Mouse (Mus musculus): ENCODE measurements at regions not wholly inside any gene's neighbourhood (a gene's known extent, or its start where the extent isn't known, plus 50 kb on each side); places are given as distances from the start of the nearest gene placed in this dataset.
A peak's percentile ranks its signal among the peaks of the same experiment; 100 is the strongest.

- DNase-seq, result peak; percentile 82 to 87
- intact Hi-C loops (cut with DNase I), result loop anchor here (1.0 to 5.0 kb wide), 2 partner anchors 786 to 1040 kb away; no protein-coding TSS in a partner anchor
Measured at GRCm38 (mm10) chr2:169061520-169061919, 106.1 kb upstream of the Zfp64 start.

DNA sequence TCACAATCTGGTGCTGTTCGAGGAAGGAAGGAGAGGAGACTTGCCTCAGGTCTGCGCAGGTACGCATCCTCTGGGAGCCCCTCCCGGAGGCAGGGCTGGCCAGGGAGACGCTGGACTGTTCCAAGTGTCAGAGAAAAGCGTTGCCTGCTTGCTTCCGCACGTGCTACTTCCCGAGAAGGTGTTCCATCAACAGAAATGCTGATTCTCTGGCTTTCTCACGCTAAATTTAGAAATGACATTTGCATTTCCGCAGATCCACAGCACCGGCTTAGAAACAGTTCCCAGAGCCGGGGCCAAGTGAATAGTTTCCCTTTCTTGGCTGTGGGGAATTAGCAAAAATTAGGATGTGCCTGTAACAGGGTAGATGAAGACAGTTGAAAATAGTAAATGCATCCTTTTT is 105.1 kb upstream of the Zfp64 start:
- intact Hi-C loops (cut with DNase I), result loop anchor here (5.0 kb wide), 1 partner anchor 787 kb away; no protein-coding TSS in a partner anchor
- peak in 1 of 2 experiments; percentile 4 for DNase-seq

- intact Hi-C loops (cut with DNase I), result loop anchor here (10.0 kb wide), 1 partner anchor 567 kb away; no protein-coding TSS in a partner anchor
- DNase-seq, result no peak
Measured at GRCm38 (mm10) chr2:169057831-169058230, 102.4 kb upstream of the Zfp64 start.

- intact Hi-C loops (cut with DNase I), result loop anchor here (10.0 kb wide), 1 partner anchor 575 kb away; no protein-coding TSS in a partner anchor
- DNase-seq, result no peak
Measured at GRCm38 (mm10) chr2:169049947-169050346, 94.6 kb upstream of the Zfp64 start.

DNA sequence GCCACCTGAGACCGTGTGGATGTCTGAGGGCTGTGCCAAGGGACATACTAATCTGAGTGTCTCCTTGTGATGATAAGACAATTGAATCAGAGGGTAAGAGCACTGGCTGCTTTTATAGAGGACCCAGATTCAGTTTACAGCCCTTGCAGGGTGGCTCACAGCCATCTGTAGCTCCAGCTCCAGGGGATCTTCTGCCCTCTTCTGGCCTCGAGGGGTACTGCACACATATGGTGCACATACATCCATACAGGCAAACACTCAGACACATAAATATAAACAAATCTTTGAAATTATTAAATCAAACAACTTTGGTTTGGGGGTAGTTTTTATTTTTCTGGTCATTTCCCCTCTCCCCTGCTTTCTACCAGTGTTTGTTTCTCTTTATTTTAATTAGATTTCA is 86.4 kb upstream of the Zfp64 start:
- intact Hi-C loops (cut with DNase I), result no loop called here
- DNase-seq, result no peak

DNA sequence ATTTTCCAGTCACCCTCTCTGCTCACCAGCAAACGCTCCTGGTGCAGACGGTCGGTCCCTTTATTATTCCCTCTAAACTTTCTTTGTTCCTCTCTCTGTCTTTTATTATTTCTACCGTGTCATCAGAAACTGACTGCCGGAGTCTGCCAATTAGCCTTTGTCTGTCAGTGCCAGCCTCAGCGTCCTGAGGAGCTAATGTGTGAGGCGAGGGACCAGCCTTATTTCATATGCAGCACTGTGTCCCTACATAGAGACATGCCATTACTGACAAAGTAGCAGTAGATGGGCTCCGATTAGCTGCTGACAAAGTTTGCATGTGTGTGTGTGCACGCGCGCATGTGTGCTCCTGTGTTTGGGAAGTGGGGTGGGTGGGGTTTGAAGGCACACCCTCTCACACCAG is 82.6 kb upstream of the Zfp64 start:
- DNase-seq, result no peak
- intact Hi-C loops (cut with DNase I), result no loop called here

DNA sequence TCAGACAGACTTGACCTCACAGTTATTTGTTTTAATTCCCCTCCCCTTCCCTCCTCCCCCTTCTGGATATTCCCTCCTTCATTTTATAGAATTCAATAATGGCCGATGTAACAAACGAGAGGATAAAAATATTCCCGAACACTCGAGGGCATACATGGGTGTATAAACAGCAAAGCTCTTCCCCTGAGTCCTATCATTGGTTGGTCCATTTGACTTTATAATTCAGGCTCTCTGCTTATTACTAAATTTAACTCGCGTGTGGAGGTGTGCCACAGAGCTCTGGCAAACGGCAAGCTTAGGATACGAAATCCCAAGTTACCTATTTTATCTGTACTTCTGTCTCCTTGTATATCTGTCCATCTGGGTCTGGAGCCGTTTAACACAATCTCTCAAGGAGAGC is 82.1 kb upstream of the Zfp64 start:
- no peak for DNase-seq

GRCm38 (mm10) chr2:169035315-169035714 is 79.9 kb upstream of the Zfp64 start:
- DNase-seq, result peak in 1 of 2 experiments; percentile 23
- intact Hi-C loops (cut with DNase I), result no loop called here

More for the DNA sequence above, 82.1 kb upstream of the Zfp64 start:
- intact Hi-C loops (cut with DNase I), result no loop called here

- no peak for DNase-seq
- intact Hi-C loops (cut with DNase I), result no loop called here
Measured at GRCm38 (mm10) chr2:169033997-169034396, 78.6 kb upstream of the Zfp64 start.

GRCm38 (mm10) chr2:169033181-169033580 is 77.8 kb upstream of the Zfp64 start:
- intact Hi-C loops (cut with DNase I), result no loop called here
- no peak for DNase-seq

DNA sequence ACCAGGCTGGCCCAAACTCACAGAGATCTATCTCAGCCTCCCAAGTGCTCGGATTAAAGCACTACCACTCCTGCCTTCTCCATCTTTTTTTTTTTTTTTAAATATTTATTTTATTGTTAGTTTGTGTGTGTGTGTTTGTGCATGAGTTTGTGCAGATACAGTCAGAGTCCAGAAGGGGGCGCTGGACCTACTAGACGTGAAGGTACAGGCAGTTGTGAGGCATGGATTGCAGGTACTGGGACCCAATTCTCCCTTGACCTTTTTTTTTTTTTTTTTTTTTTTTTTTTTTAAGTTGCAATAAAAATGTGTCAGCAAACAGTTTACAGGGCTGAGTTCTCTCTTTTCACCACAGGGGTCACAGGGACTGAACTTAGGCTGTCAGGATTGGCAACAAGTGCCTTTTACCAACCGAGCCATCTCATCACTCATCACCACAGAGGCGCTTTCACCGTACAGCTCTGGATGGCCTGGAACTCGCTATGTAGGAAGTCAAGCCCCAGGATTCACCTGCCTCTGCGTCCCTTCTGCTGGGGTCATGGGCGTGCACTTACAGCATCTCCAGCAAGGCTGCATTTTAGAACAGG is 73.2 kb upstream of the Zfp64 start:
- no peak for DNase-seq
- intact Hi-C loops (cut with DNase I), result no loop called here

- intact Hi-C loops (cut with DNase I), result no loop called here
- no peak for DNase-seq
Measured at GRCm38 (mm10) chr2:169019037-169019436, 63.6 kb upstream of the Zfp64 start.

DNA sequence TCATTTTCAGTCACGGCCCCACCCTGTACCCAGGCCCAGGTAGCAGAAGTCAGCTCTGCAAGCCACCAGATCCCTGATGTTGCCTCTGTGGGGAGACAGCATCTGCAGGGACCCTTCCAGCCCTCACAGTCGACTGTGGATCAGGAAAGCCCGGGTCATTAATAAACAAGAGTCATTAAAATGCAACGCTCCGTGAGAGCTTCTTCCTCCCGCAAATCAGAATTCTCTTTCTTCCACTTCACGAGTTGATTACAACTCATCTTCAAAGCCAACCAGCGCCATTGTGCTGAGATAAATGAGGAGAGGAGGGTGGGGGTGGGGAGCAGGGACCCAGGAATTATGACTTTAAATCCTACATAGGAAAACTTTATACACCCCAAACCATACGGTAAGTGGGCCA is 54.9 kb upstream of the Zfp64 start:
- DNase-seq, result no peak
- intact Hi-C loops (cut with DNase I), result no loop called here

GRCm38 (mm10) chr2:169008756-169009155 is 53.4 kb upstream of the Zfp64 start:
- intact Hi-C loops (cut with DNase I), result no loop called here
- DNase-seq, result peak; percentile 7 to 10

DNA sequence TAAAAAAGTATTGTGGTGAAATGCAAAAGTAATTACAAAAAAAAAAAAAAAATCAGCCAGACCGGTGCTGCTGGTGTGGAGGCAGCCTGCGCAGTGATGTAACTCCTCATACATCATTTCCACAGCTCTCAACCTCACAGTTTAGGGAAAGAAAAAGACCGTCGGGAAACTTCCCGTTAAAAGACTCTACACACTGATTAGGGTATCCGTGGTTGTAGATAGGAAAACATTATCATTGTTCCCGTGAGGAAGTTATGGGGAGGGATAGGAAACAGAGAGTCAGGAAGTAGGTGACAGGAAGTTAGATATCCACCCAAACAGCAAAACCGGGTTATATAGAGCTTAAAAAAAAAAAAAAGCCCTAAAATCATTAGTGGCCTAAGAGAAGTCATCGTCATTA is 52.9 kb upstream of the Zfp64 start:
- DNase-seq, result no peak
- intact Hi-C loops (cut with DNase I), result no loop called here

GRCm38 (mm10) chr2:169006549-169006948 is 51.2 kb upstream of the Zfp64 start:
- intact Hi-C loops (cut with DNase I), result no loop called here
- no peak for DNase-seq

DNA sequence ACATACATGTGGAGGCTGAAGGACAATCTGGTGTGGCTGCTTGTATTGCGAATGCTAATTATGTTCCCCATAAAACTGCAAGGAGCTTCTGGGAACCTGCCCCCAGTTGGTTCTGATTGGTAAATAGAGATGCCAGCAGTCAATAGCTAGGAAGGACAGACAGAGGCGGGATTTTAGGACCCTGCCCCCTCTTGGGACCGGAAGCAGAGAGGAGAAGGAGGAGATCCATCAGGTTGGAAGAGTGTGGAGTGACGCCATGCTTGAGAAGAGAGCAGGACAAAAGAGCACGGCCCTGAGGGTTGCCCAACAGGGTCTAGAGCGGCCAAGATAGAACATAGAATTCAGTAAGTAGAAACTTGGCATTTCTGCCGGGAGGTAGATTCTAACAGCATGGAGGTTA is 50.4 kb upstream of the Zfp64 start:
- intact Hi-C loops (cut with DNase I), result no loop called here
- no peak for DNase-seq

Small RNA genes in the stretch of these regions (microRNA-seq; reads per million reads assigned to microRNA genes)
- 0 reads per million in 2 experiments for gene Gm26469

Data from heart, postnatal 14 days (tissue).